Comparison of ENCODE assay signal across 9 mouse cellular contexts in genomic region chr13:21173072-21173471, GRCm38 (mm10). TPM values are rescaled to one million over a fixed set of nuclear protein-coding genes. Genes with fewer than 3 reads are reported as not detected.
A peak's percentile ranks its signal among the peaks of the same experiment; 100 is the strongest.
DNase-seq lines count a peak whose midpoint lies in the region; ATAC-seq and TF ChIP-seq lines count a peak whose summit lies in the region.
"Had no signal": no experiment of that assay in that cellular context is flagged by ENCODE, and none has a peak within 500 bp of the region (broad histone marks: within the 10 kb centered on the region; RNA-seq: fewer than 3 reads in every experiment).

No protein-coding gene starts in this region.

- in situ Hi-C loops in CH12.LX (cut with MboI; ENCODE audit: low pct_ligation_motif_present, low pct_unique_long_range_greater_than_20kb, low sequenced_read_pairs): loop anchor here (10.0 to 25.0 kb wide), 4 partner anchors 236 to 1061 kb away; no protein-coding TSS in a partner anchor

- no peak for TF ChIP-seq CTCF in CH12.LX (conservative IDR thresholded peaks at IDR 0.05 in 1 of 2, IDR thresholded peaks at IDR 0.05 in 1 of 2; ENCODE audit: low read depth in 2 of 2, low read length in 2 of 2)
- TF ChIP-seq CTCF in embryonic fibroblast, embryonic 13.5 days (IDR thresholded peaks at IDR 0.05; ENCODE audit: borderline replicate concordance, insufficient read depth, low read length): no peak
- no peak for TF ChIP-seq CTCF in kidney, postnatal 0 days (IDR thresholded peaks at IDR 0.05; ENCODE audit: low read depth)
- no peak for TF ChIP-seq CTCF in liver, embryonic 14.5 days (IDR thresholded peaks at IDR 0.05; ENCODE audit: low read depth)

- H3K9me3 ChIP-seq in CH12.LX (replicated peaks; ENCODE audit: low read length): no peaks in the 10 kb centered on the region
- no peaks in the 10 kb centered on the region for H3K9me3 ChIP-seq in heart, embryonic 12.5 days (replicated peaks)
- no peaks in the 10 kb centered on the region for H3K9me3 ChIP-seq in kidney, postnatal 0 days (replicated peaks; ENCODE audit: low read length)
- H3K9me3 ChIP-seq in liver, embryonic 14.5 days (ENCODE audit: control insufficient read depth, low read length): no peaks in the 10 kb centered on the region
- no peaks in the 10 kb centered on the region for H3K9me3 ChIP-seq in neural tube, embryonic 14.5 days (ENCODE audit: control insufficient read depth, low read length)

- under 1% methylated on average over 11 of the region's 11 CpGs for WGBS in heart, embryonic 12.5 days
- under 1% methylated on average over 11 of the region's 11 CpGs for WGBS in kidney, postnatal 0 days
- under 1% methylated on average over 11 of the region's 11 CpGs for WGBS in liver, embryonic 14.5 days (ENCODE audit: insufficient replicate concordance)
- WGBS in neural tube, embryonic 14.5 days: 1% methylated on average over 11 of the region's 11 CpGs

- no peak overlapping the region for H3K27ac ChIP-seq in CH12.LX (ENCODE audit: insufficient read depth, low read depth)
- H3K27ac ChIP-seq in embryonic fibroblast, embryonic 13.5 days (ENCODE audit: insufficient read depth, low read length): peak overlapping the region; percentile 39
- H3K27ac ChIP-seq in heart, embryonic 12.5 days (ENCODE audit: poor library complexity, severe bottlenecking): peak overlapping the region; percentile 57
- H3K27ac ChIP-seq in kidney, postnatal 0 days: peak overlapping the region; percentile 32
- H3K27ac ChIP-seq in liver, embryonic 14.5 days: no peak overlapping the region
- H3K27ac ChIP-seq in neural tube, embryonic 14.5 days (ENCODE audit: low read depth, low read length): no peak overlapping the region

- dilution Hi-C loops in CH12.LX (cut with MboI; ENCODE audit: extremely low pct_ligation_motif_present, extremely low pct_unique_long_range_greater_than_20kb, low sequenced_read_pairs): no loop called here

- DNase-seq in CH12.LX (ENCODE audit: extremely low read depth): peak; percentile 44
- peak; percentile 89 to 94 for DNase-seq in adrenal gland, postnatal 36 days
- peak; percentile 93 for DNase-seq in kidney, postnatal 0 days (ENCODE audit: low spot score)
- DNase-seq in liver, embryonic 14.5 days (ENCODE audit: low read depth in 3 of 3, low spot score in 3 of 3): no peak
- peak; percentile 88 for DNase-seq in yolk sac, embryonic 10.5 days (ENCODE audit: low spot score)

- TF ChIP-seq RAD21 in CH12.LX (IDR thresholded peaks at IDR 0.05; ENCODE audit: low read depth, low read length): no peak

- H3K4me1 ChIP-seq in CH12.LX (ENCODE audit: control insufficient read depth in 1 of 2, insufficient read depth in 2 of 2): peaks cover 4 to 25% of the 10 kb centered on the region in 2 experiments
- H3K4me1 ChIP-seq in embryonic fibroblast, embryonic 13.5 days (ENCODE audit: control insufficient read depth, insufficient read depth, low read length): 0 out of 2 replicates have a peak, but pooled peaks cover 2% of the 10 kb centered on the region
- H3K4me1 ChIP-seq in heart, embryonic 12.5 days (replicated peaks): peaks cover 8% of the 10 kb centered on the region; the same call in 1 of the 2 replicates
- H3K4me1 ChIP-seq in kidney, postnatal 0 days (replicated peaks; ENCODE audit: insufficient read depth, low read length): peaks cover 5% of the 10 kb centered on the region; the same call in 1 of the 2 replicates
- H3K4me1 ChIP-seq in liver, embryonic 14.5 days (replicated peaks; ENCODE audit: control insufficient read depth in 2 of 2, insufficient read depth in 2 of 2, low read length in 1 of 2): peaks cover 6 to 17% of the 10 kb centered on the region in 2 experiments
- peaks cover 7% of the 10 kb centered on the region; the same call in 1 of the 2 replicates for H3K4me1 ChIP-seq in neural tube, embryonic 14.5 days (ENCODE audit: control insufficient read depth, insufficient read depth, low read length)

- H3K4me2 ChIP-seq in CH12.LX (ENCODE audit: insufficient read depth, low read depth, poor library complexity, severe bottlenecking): peak overlapping the region; percentile 59
- peak overlapping the region; percentile 64 for H3K4me2 ChIP-seq in heart, embryonic 12.5 days
- peak overlapping the region; percentile 71 for H3K4me2 ChIP-seq in kidney, postnatal 0 days (ENCODE audit: low read length)
- peak overlapping the region; percentile 99 for H3K4me2 ChIP-seq in liver, embryonic 14.5 days (ENCODE audit: low read depth)
- peak overlapping the region; percentile 55 for H3K4me2 ChIP-seq in neural tube, embryonic 14.5 days (ENCODE audit: low read depth, low read length)

- peak overlapping the region; percentile 55 to 64 (median 64) for H3K4me3 ChIP-seq in CH12.LX (replicated peaks in 1 of 3; ENCODE audit: low read depth in 2 of 3, low read length in 2 of 3, poor library complexity in 1 of 3)
- peak overlapping the region; percentile 49 for H3K4me3 ChIP-seq in embryonic fibroblast, embryonic 13.5 days (ENCODE audit: insufficient read depth, low read length)
- H3K4me3 ChIP-seq in heart, embryonic 12.5 days: peak overlapping the region; percentile 46
- H3K4me3 ChIP-seq in kidney, postnatal 0 days (replicated peaks; ENCODE audit: low read depth, low read length): peak overlapping the region; percentile 34
- H3K4me3 ChIP-seq in liver, embryonic 14.5 days (ENCODE audit: insufficient read depth in 1 of 2, low read depth in 2 of 2, low read length in 2 of 2): peak overlapping the region; percentile 60 to 87
- peak overlapping the region; percentile 33 for H3K4me3 ChIP-seq in neural tube, embryonic 14.5 days (ENCODE audit: low read depth, low read length)

- peaks cover 3% of the 10 kb centered on the region for H3K27me3 ChIP-seq in CH12.LX (replicated peaks)
- H3K27me3 ChIP-seq in heart, embryonic 12.5 days (replicated peaks): no peaks in the 10 kb centered on the region
- no peaks in the 10 kb centered on the region for H3K27me3 ChIP-seq in kidney, postnatal 0 days (ENCODE audit: insufficient read depth, low read length)
- no peaks in the 10 kb centered on the region for H3K27me3 ChIP-seq in liver, embryonic 14.5 days (ENCODE audit: control insufficient read depth, insufficient read depth, low read length)
- H3K27me3 ChIP-seq in neural tube, embryonic 14.5 days (ENCODE audit: control insufficient read depth, insufficient read depth, low read length): no peaks in the 10 kb centered on the region

- no peak for TF ChIP-seq EP300 in CH12.LX (IDR thresholded peaks at IDR 0.05; ENCODE audit: low read length)
- TF ChIP-seq EP300 in liver, embryonic 14.5 days (IDR thresholded peaks at IDR 0.05; ENCODE audit: low read depth): no peak

- peak; percentile 26; the same call in 1 of the 2 replicates for ATAC-seq in heart, embryonic 12.5 days (ENCODE audit: insufficient number of reproducible peaks, low FRiP score)
- ATAC-seq in kidney, postnatal 0 days (replicated peaks; ENCODE audit: low FRiP score, low read depth): peak; percentile 64
- no peak for ATAC-seq in liver, embryonic 14.5 days (ENCODE audit: insufficient read depth)
- ATAC-seq in neural tube, embryonic 14.5 days (ENCODE audit: low read depth): peak; percentile 15; the same call in 1 of the 2 replicates

- 0 out of 2 replicates have a peak overlapping the region, but pooled peaks have one; percentile 10 for H3K9ac ChIP-seq in CH12.LX (ENCODE audit: insufficient read depth, low read depth)
- peak overlapping the region; percentile 66; the same call in 1 of the 2 replicates for H3K9ac ChIP-seq in heart, embryonic 12.5 days
- H3K9ac ChIP-seq in kidney, postnatal 0 days (ENCODE audit: low read depth, low read length): 0 out of 2 replicates have a peak overlapping the region, but pooled peaks have one; percentile 8
- peak overlapping the region; percentile 15 for H3K9ac ChIP-seq in liver, embryonic 14.5 days (replicated peaks)
- 0 out of 2 replicates have a peak overlapping the region, but pooled peaks have one; percentile 13 for H3K9ac ChIP-seq in neural tube, embryonic 14.5 days (replicated peaks; ENCODE audit: low read depth, low read length)

- H3K79me2 ChIP-seq in CH12.LX (replicated peaks; ENCODE audit: control insufficient read depth, extremely low read depth, insufficient read depth, poor library complexity, severe bottlenecking): no peaks in the 10 kb centered on the region

- no peak for TF ChIP-seq POLR2A in CH12.LX (IDR thresholded peaks at IDR 0.05; ENCODE audit: low read depth, low read length)
- TF ChIP-seq POLR2A in embryonic fibroblast, embryonic 13.5 days (IDR thresholded peaks at IDR 0.05; ENCODE audit: low read depth, low read length): peak; percentile 36; the same call in 1 of the 2 replicates

- H3K36me3 ChIP-seq in CH12.LX (replicated peaks in 1 of 2; ENCODE audit: control insufficient read depth in 1 of 2, insufficient read depth in 1 of 2, low read length in 1 of 2): no peaks in the 10 kb centered on the region
- H3K36me3 ChIP-seq in heart, embryonic 12.5 days: no peaks in the 10 kb centered on the region
- no peaks in the 10 kb centered on the region for H3K36me3 ChIP-seq in kidney, postnatal 0 days (ENCODE audit: insufficient read depth, low read length)
- H3K36me3 ChIP-seq in liver, embryonic 14.5 days (replicated peaks; ENCODE audit: control insufficient read depth, insufficient read depth, low read depth): no peaks in the 10 kb centered on the region
- H3K36me3 ChIP-seq in neural tube, embryonic 14.5 days (ENCODE audit: control insufficient read depth, insufficient read depth, low read length): no peaks in the 10 kb centered on the region

RNA-seq across cellular contexts. Expression of gene Trim27, which starts 6.2 kb away (rescaled TPM):
- total RNA-seq in CH12.LX (2012; rRNA removed): 146 and 176 TPM in 2 replicates
- 134 and 141 TPM in 2 replicates for total RNA-seq in CH12.LX (2014; rRNA removed)
- 185 and 198 TPM in 2 replicates for polyA plus RNA-seq in CH12.LX (2012; ENCODE audit: insufficient read length, low read depth)
- 10 to 100 TPM; 53.3 to 58.8 TPM for total RNA-seq in adrenal gland, postnatal 36 days (2021)
- polyA plus RNA-seq in embryonic fibroblast, embryonic 13.5 days (2011; ENCODE audit: insufficient read length, low read depth, missing spikeins): 52.0 and 61.4 TPM in 2 replicates
- 98.2 and 103 TPM in 2 replicates for polyA plus RNA-seq in heart, embryonic 12.5 days (2016; fragmentation: Nextera tagmentation; extraction: Ambion mirVana)
- polyA plus RNA-seq in kidney, postnatal 0 days (2015; fragmentation: Nextera tagmentation; extraction: Ambion mirVana): 101 and 103 TPM in 2 replicates
- 28.0 and 36.9 TPM in 2 replicates for polyA plus RNA-seq in liver, embryonic 14.5 days (2012; rRNA removed)
- polyA plus RNA-seq in liver, embryonic 14.5 days (2014; fragmentation: Nextera tagmentation; extraction: Ambion mirVana): 50.9 and 56.1 TPM in 2 replicates
- polyA plus RNA-seq in neural tube, embryonic 14.5 days (2014; fragmentation: Nextera tagmentation; extraction: Ambion mirVana): 68.2 and 87.9 TPM in 2 replicates

RNA-seq across cellular contexts. Expression of gene Olfr1368, which starts 27.4 kb away (rescaled TPM):
- total RNA-seq in CH12.LX (2012; rRNA removed) (not detected in 2 replicates), CH12.LX (2014; rRNA removed) (not detected in 2 replicates)
- polyA plus RNA-seq in CH12.LX (2012; ENCODE audit: insufficient read length, low read depth): not detected in 2 replicates
- total RNA-seq in adrenal gland, postnatal 36 days (2021): not detected
- polyA plus RNA-seq in embryonic fibroblast, embryonic 13.5 days (2011; ENCODE audit: insufficient read length, low read depth, missing spikeins): not detected in 2 replicates
- not detected in 2 replicates for polyA plus RNA-seq in heart, embryonic 12.5 days (2016; fragmentation: Nextera tagmentation; extraction: Ambion mirVana)
- not detected in 2 replicates for polyA plus RNA-seq in kidney, postnatal 0 days (2015; fragmentation: Nextera tagmentation; extraction: Ambion mirVana)
- polyA plus RNA-seq in liver, embryonic 14.5 days (2012; rRNA removed): not detected in 2 replicates
- polyA plus RNA-seq in liver, embryonic 14.5 days (2014; fragmentation: Nextera tagmentation; extraction: Ambion mirVana): not detected in 2 replicates
- polyA plus RNA-seq in neural tube, embryonic 14.5 days (2014; fragmentation: Nextera tagmentation; extraction: Ambion mirVana): not detected in 2 replicates
- polyA plus RNA-seq: frontal cortex, adult 2 months had no signal

RNA-seq across cellular contexts. Expression of gene Olfr263, which starts 43.6 kb away (rescaled TPM):
- total RNA-seq in CH12.LX (2012; rRNA removed) (not detected in 2 replicates), CH12.LX (2014; rRNA removed) (not detected in 2 replicates)
- not detected in 2 replicates for polyA plus RNA-seq in CH12.LX (2012; ENCODE audit: insufficient read length, low read depth)
- total RNA-seq in adrenal gland, postnatal 36 days (2021): not detected
- not detected in 2 replicates for polyA plus RNA-seq in embryonic fibroblast, embryonic 13.5 days (2011; ENCODE audit: insufficient read length, low read depth, missing spikeins)
- not detected in 2 replicates for polyA plus RNA-seq in heart, embryonic 12.5 days (2016; fragmentation: Nextera tagmentation; extraction: Ambion mirVana)
- polyA plus RNA-seq in kidney, postnatal 0 days (2015; fragmentation: Nextera tagmentation; extraction: Ambion mirVana): not detected in 2 replicates
- not detected in 2 replicates for polyA plus RNA-seq in liver, embryonic 14.5 days (2012; rRNA removed)
- not detected in 2 replicates for polyA plus RNA-seq in liver, embryonic 14.5 days (2014; fragmentation: Nextera tagmentation; extraction: Ambion mirVana)
- not detected in 2 replicates for polyA plus RNA-seq in neural tube, embryonic 14.5 days (2014; fragmentation: Nextera tagmentation; extraction: Ambion mirVana)
- polyA plus RNA-seq: frontal cortex, adult 2 months had no signal

Comparison
In these comparisons a context has a peak if more than half of its experiments do, and no peak if none do; other contexts are left out.
1. DNase-seq: peak in CH12.LX (single experiment), adrenal gland, postnatal 36 days (2 of 2), kidney, postnatal 0 days (single experiment) and yolk sac, embryonic 10.5 days (single experiment); none in liver, embryonic 14.5 days (0 of 3).
2. H3K27ac ChIP-seq: peak in embryonic fibroblast, embryonic 13.5 days (single experiment), heart, embryonic 12.5 days (single experiment) and kidney, postnatal 0 days (single experiment); none in CH12.LX (single experiment), liver, embryonic 14.5 days (single experiment) and neural tube, embryonic 14.5 days (single experiment).
3. H3K9ac ChIP-seq: peak in every context shown above with its lines; median percentile 66 in heart, embryonic 12.5 days; 15 in liver, embryonic 14.5 days; 13 in neural tube, embryonic 14.5 days; 10 in CH12.LX; 8 in kidney, postnatal 0 days.
4. Peak in every context shown above with its lines, with median percentiles within 50 percentile points of each other: H3K4me2 ChIP-seq and H3K4me3 ChIP-seq.